19 mouse cellular contexts compared by ENCODE assay signal in the genomic region with DNA sequence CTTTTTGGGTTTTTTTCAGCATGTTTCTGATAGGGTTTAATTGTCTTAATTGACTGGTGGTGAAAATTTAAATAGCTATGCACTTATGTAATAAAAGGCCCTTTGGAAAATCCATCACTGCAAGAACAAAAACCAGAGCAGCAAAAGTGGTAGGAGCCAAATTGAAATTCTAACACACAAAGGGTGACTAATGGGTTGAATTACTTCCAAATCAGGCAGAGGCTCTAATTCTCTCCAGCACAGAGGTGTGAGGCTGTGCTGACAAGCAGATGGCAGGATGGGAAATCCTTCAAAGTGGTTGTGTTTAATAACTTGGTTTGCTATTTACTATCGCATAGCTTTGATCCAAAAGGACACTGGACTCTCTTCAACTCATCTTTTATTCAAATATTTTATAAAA.
DNase-seq lines count a peak whose midpoint lies in the region; ATAC-seq and TF ChIP-seq lines count a peak whose summit lies in the region.
"Had no signal": no experiment of that assay in that cellular context is flagged by ENCODE, and none has a peak within 500 bp of the region (broad histone marks: within the 10 kb centered on the region; RNA-seq: fewer than 3 reads in every experiment).

No protein-coding gene starts in this region.

- no peak overlapping the region for H3K4me3 ChIP-seq in midbrain, postnatal 0 days (ENCODE audit: low read depth, low read length)
- H3K4me3 ChIP-seq in midbrain, embryonic 16.5 days (ENCODE audit: low read depth, low read length) = no peak overlapping the region
- no peak overlapping the region for H3K4me3 ChIP-seq in forebrain, embryonic 16.5 days (replicated peaks; ENCODE audit: low read length)
- no peak overlapping the region for H3K4me3 ChIP-seq in limb, embryonic 10.5 days
- H3K4me3 ChIP-seq: heart, embryonic 13.5 days; limb, embryonic 13.5 days had no signal

- H3K36me3 ChIP-seq in midbrain, postnatal 0 days (ENCODE audit: insufficient read depth, low read length) = no peaks in the 10 kb centered on the region
- H3K36me3 ChIP-seq in midbrain, embryonic 16.5 days (ENCODE audit: control insufficient read depth, insufficient read depth, low read length) = no peaks in the 10 kb centered on the region
- no peaks in the 10 kb centered on the region for H3K36me3 ChIP-seq in forebrain, embryonic 16.5 days (ENCODE audit: control insufficient read depth, insufficient read depth)
- H3K36me3 ChIP-seq in limb, embryonic 10.5 days = no peaks in the 10 kb centered on the region
- H3K36me3 ChIP-seq: G1E; heart, embryonic 13.5 days; limb, embryonic 13.5 days had no signal

- no peak for DNase-seq in frontal cortex, postnatal 10 days (ENCODE audit: low spot score in 2 of 2)
- peak; percentile 55 for DNase-seq in midbrain, postnatal 0 days (ENCODE audit: low spot score)
- peak; percentile 22 to 83 for DNase-seq in left cerebral cortex, postnatal 25 days (ENCODE audit: low spot score in 2 of 2)
- no peak for DNase-seq in limb, embryonic 10.5 days (ENCODE audit: low spot score)
- DNase-seq: adrenal gland, postnatal 25 days; cerebellum, adult 18-20 months; kidney, postnatal 10 days; liver, postnatal 0 days; lung, postnatal 4 days; retina, postnatal 1 day; thymus, adult 2 months had no signal

- no peak overlapping the region for H3K27ac ChIP-seq in midbrain, postnatal 0 days (ENCODE audit: low read depth, low read length)
- no peak overlapping the region for H3K27ac ChIP-seq in midbrain, embryonic 16.5 days (ENCODE audit: low read length)
- no peak overlapping the region for H3K27ac ChIP-seq in forebrain, embryonic 16.5 days (ENCODE audit: low read length)
- H3K27ac ChIP-seq in limb, embryonic 10.5 days = no peak overlapping the region
- H3K27ac ChIP-seq: heart, embryonic 13.5 days; limb, embryonic 13.5 days had no signal

- H3K4me1 ChIP-seq in midbrain, postnatal 0 days (ENCODE audit: insufficient read depth, low read length) = no peaks in the 10 kb centered on the region
- peaks cover 2% of the 10 kb centered on the region; the same call in 1 of the 2 replicates for H3K4me1 ChIP-seq in midbrain, embryonic 16.5 days (ENCODE audit: control insufficient read depth, insufficient read depth, low read length)
- peaks cover 16% of the 10 kb centered on the region for H3K4me1 ChIP-seq in forebrain, embryonic 16.5 days (replicated peaks; ENCODE audit: control insufficient read depth, insufficient read depth, low read length)
- H3K4me1 ChIP-seq in limb, embryonic 10.5 days = peaks cover 5% of the 10 kb centered on the region
- H3K4me1 ChIP-seq: heart, embryonic 13.5 days had no signal

- no peak overlapping the region for H3K9ac ChIP-seq in midbrain, postnatal 0 days (replicated peaks; ENCODE audit: low read length, poor library complexity, severe bottlenecking)
- H3K9ac ChIP-seq in midbrain, embryonic 16.5 days (ENCODE audit: low read depth, low read length) = no peak overlapping the region
- H3K9ac ChIP-seq in forebrain, embryonic 16.5 days (replicated peaks; ENCODE audit: low read depth, low read length) = no peak overlapping the region
- H3K9ac ChIP-seq: heart, embryonic 13.5 days; limb, embryonic 13.5 days; liver, postnatal 0 days had no signal

- WGBS in midbrain, postnatal 0 days = 62% methylated on average over 1 of the region's 1 CpGs
- WGBS in midbrain, embryonic 16.5 days = 70% methylated on average over 1 of the region's 1 CpGs
- WGBS in forebrain, embryonic 16.5 days = 24% methylated on average over 1 of the region's 1 CpGs
- WGBS in limb, embryonic 10.5 days = 84% methylated on average over 1 of the region's 1 CpGs

- peak; percentile 75 for ATAC-seq in frontal cortex, adult (ENCODE audit: low TSS enrichment)
- no peak for ATAC-seq in midbrain, postnatal 0 days (ENCODE audit: low FRiP score)
- no peak for ATAC-seq in midbrain, embryonic 16.5 days
- ATAC-seq in forebrain, embryonic 16.5 days = peak; percentile 86
- no peak for ATAC-seq in monocyte, adult 5-6 weeks (replicated peaks; ENCODE audit: insufficient number of reproducible peaks, low FRiP score, low TSS enrichment, poor library complexity, severe bottlenecking)
- ATAC-seq: intestine, postnatal 0 days; liver, postnatal 0 days had no signal

- intact Hi-C loops in left cerebral cortex, postnatal 25 days (cut with DNase I) = no loop called here

- no peak overlapping the region for H3K4me2 ChIP-seq in midbrain, postnatal 0 days (ENCODE audit: low read depth, low read length, poor library complexity, severe bottlenecking)
- H3K4me2 ChIP-seq in midbrain, embryonic 16.5 days (ENCODE audit: low read length) = no peak overlapping the region
- H3K4me2 ChIP-seq in forebrain, embryonic 16.5 days (ENCODE audit: low read length) = no peak overlapping the region
- H3K4me2 ChIP-seq: heart, embryonic 13.5 days; limb, embryonic 13.5 days had no signal

- H3K27me3 ChIP-seq in midbrain, postnatal 0 days (ENCODE audit: insufficient read depth, low read length) = no peaks in the 10 kb centered on the region
- no peaks in the 10 kb centered on the region for H3K27me3 ChIP-seq in midbrain, embryonic 16.5 days (ENCODE audit: control insufficient read depth, insufficient read depth, low read depth, low read length)
- H3K27me3 ChIP-seq in forebrain, embryonic 16.5 days (replicated peaks; ENCODE audit: control insufficient read depth, insufficient read depth, low read length) = no peaks in the 10 kb centered on the region
- H3K27me3 ChIP-seq in limb, embryonic 10.5 days (ENCODE audit: low read depth, poor library complexity, severe bottlenecking) = peaks cover 15% of the 10 kb centered on the region; the same call in 1 of the 2 replicates
- H3K27me3 ChIP-seq: heart, embryonic 13.5 days had no signal

- no peaks in the 10 kb centered on the region for H3K9me3 ChIP-seq in midbrain, postnatal 0 days (ENCODE audit: low read length)
- H3K9me3 ChIP-seq in midbrain, embryonic 16.5 days (replicated peaks; ENCODE audit: control insufficient read depth, low read length, poor library complexity, severe bottlenecking) = no peaks in the 10 kb centered on the region
- H3K9me3 ChIP-seq in forebrain, embryonic 16.5 days (ENCODE audit: control insufficient read depth, low read length) = no peaks in the 10 kb centered on the region
- no peaks in the 10 kb centered on the region for H3K9me3 ChIP-seq in limb, embryonic 10.5 days (replicated peaks)
- H3K9me3 ChIP-seq: G1E; heart, embryonic 13.5 days; limb, embryonic 13.5 days had no signal

- no peak for TF ChIP-seq CTCF in midbrain, postnatal 0 days (IDR thresholded peaks at IDR 0.05)

Comparison
In these comparisons a context has a peak if more than half of its experiments do, and no peak if none do; other contexts are left out.
1. ATAC-seq: peak in frontal cortex, adult (single experiment) and forebrain, embryonic 16.5 days (single experiment); none in midbrain, postnatal 0 days (single experiment), midbrain, embryonic 16.5 days (single experiment) and monocyte, adult 5-6 weeks (single experiment).
2. DNase-seq: peak in midbrain, postnatal 0 days (single experiment) and left cerebral cortex, postnatal 25 days (2 of 2); none in frontal cortex, postnatal 10 days (0 of 2) and limb, embryonic 10.5 days (single experiment).